Mouse (Mus musculus) erythroblast, embryonic 14.5 days (primary cell): ENCODE measurements around the gene St7. TPM values are rescaled to one million over a fixed set of nuclear protein-coding genes. Genes with fewer than 3 reads are reported as not detected.
"Not testable (repeated sequence)": the region's sequence is repeated elsewhere in the genome, so short reads cannot be mapped to it uniquely, and the experiment has no call there.

Experiments used
- H3K27me3 ChIP-seq: 2 replicates; pipeline ENCODE4 v1.6.1; 2012; ENCODE audit warnings: inconsistent platforms; ENCODE audit not compliant: control insufficient read depth
- H3K36me3 ChIP-seq: 2 replicates; pipeline ENCODE4 v1.6.1; 2012; ENCODE audit warnings: mild to moderate bottlenecking, inconsistent platforms; ENCODE audit not compliant: control insufficient read depth
- H3K4me1 ChIP-seq: 2 replicates; pipeline ENCODE4 v1.6.1; 2012; ENCODE audit warnings: inconsistent platforms; ENCODE audit not compliant: control insufficient read depth
- H3K4me3 ChIP-seq: replicated peaks from 2 replicates; pipeline ENCODE3; 2012; ENCODE audit warnings: moderate library complexity, mild to moderate bottlenecking, inconsistent platforms
- H3K9me3 ChIP-seq: 2 replicates; pipeline ENCODE4 v1.6.1; 2012; ENCODE audit warnings: low read length, inconsistent platforms, mixed read lengths; ENCODE audit not compliant: control insufficient read depth
- GATA1 ChIP-seq: IDR thresholded peaks from 2 replicates; pipeline ENCODE4 v1.6.1; 2012; ENCODE audit warnings: low read length, inconsistent platforms, mixed read lengths
- TAL1 ChIP-seq: IDR thresholded peaks from 3 replicates; pipeline ENCODE4 v1.6.1; 2012; ENCODE audit warnings: low read length, inconsistent platforms, mixed read lengths
- polyA plus RNA-seq: library from polyadenylated mRNA; stranded (reverse); fragments of >175 nt; gene quantifications from 2 replicates; pipeline ENCODE4 v1.2.3, GENCODE M21; 2012

Gene St7
- polyA plus RNA-seq, 1 experiment = 0.85 TPM

GRCm38 (mm10) chr6:17700936-17701612 lies 8.3 kb downstream of the St7 start:
- H3K4me1 ChIP-seq = peaks cover 9% of the 10 kb centered on the region
- no peaks in the 10 kb centered on the region for H3K27me3 ChIP-seq
- no peaks in the 10 kb centered on the region for H3K9me3 ChIP-seq
- peaks cover 15% of the 10 kb centered on the region for H3K36me3 ChIP-seq
- no peak overlapping the region for H3K4me3 ChIP-seq
- no peak for TF ChIP-seq TAL1
- TF ChIP-seq GATA1 = no peak

GRCm38 (mm10) chr6:17704038-17704437 lies 11.3 kb downstream of the St7 start:
- H3K27me3 ChIP-seq, H3K4me1 ChIP-seq, H3K36me3 ChIP-seq, H3K4me3 ChIP-seq, H3K9me3 ChIP-seq: not testable (repeated sequence)

DNA sequence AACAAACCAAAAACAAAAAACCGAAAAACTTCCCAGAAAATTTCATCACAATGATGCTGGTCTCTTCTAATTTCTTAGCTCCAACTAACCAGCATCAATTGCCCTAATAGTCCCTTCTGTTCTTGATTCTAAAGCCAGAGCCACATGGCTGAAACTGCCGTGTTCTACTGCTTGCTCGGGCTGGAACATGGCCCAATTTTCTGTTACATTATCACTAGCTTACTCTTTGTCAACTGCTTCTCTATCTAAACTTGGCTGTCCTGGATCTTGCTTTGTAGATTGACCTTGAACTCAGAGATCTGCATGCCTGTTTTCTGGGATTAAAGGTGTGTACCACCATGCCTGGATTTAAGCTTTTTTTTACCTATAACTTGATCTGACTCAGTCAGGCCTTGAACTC lies 13.2 kb downstream of the St7 start:
- no peak for TF ChIP-seq GATA1
- TF ChIP-seq TAL1 = no peak
- Histone ChIP-seq H3K4me3 (no peak overlapping the region), H3K4me1 (no peaks in the 10 kb centered on the region; the same call in 1 of the 2 replicates), H3K9me3 (no peaks in the 10 kb centered on the region), H3K27me3 (no peaks in the 10 kb centered on the region), H3K36me3 (peaks cover 2% of the 10 kb centered on the region; the same call in 1 of the 2 replicates)

DNA sequence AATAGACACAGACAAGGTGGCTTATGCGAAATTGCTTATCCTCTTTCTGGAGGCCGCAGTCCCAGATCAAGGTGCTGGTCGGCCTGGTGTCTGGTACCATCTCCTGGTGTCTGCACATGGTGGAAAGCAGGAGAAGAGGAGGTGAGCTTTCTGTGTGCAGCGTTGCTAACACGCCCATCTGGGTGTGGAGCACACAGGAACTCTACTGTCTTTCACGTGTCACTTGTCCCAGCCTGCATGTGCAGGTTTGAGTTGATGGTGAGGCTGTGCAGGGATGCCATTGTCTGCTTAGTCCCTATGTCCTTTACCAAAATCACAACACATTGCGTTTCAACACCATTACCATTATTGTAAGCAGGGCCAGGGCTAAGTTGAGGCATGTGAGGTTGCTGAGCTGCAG lies 26.2 kb downstream of the St7 start:
- TF ChIP-seq GATA1 (no peak), TAL1 (no peak)
- no peaks in the 10 kb centered on the region for H3K27me3 ChIP-seq
- no peak overlapping the region for H3K4me3 ChIP-seq
- H3K4me1 ChIP-seq = peaks cover 8% of the 10 kb centered on the region
- H3K9me3 ChIP-seq = no peaks in the 10 kb centered on the region
- H3K36me3 ChIP-seq = no peaks in the 10 kb centered on the region; the same call in 1 of the 2 replicates

DNA sequence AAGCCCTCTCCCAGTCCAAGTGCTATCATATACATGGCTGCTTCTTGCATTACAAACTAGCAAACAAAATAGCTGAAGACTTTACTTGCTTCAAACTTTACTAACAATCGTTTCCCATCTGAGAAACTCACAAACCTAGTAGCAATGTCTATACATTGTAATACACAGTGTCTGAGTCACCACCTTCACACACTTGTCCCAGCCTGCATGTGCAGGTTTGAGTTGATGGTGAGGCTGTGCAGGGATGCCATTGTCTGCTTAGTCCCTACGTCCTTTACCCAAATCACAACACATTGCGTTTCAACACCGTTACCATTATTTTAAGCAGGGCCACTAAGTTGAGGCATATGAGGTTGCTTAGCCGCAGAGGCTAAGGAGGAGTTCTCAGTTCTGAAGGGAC lies 26.7 kb downstream of the St7 start:
- no peak for TF ChIP-seq GATA1
- no peak for TF ChIP-seq TAL1
- H3K4me3 ChIP-seq = no peak overlapping the region

GRCm38 (mm10) chr6:17720022-17720421 lies 27.3 kb downstream of the St7 start:
- Histone ChIP-seq H3K4me3 (no peak overlapping the region), H3K27me3 (no peaks in the 10 kb centered on the region), H3K4me1 (peaks cover 17% of the 10 kb centered on the region), H3K9me3 (no peaks in the 10 kb centered on the region), H3K36me3 (no peaks in the 10 kb centered on the region; the same call in 1 of the 2 replicates)
- TF ChIP-seq TAL1 = no peak
- no peak for TF ChIP-seq GATA1

More for the DNA sequence above, 26.7 kb downstream of the St7 start:
- no peaks in the 10 kb centered on the region for H3K9me3 ChIP-seq
- H3K36me3 ChIP-seq = no peaks in the 10 kb centered on the region; the same call in 1 of the 2 replicates
- H3K27me3 ChIP-seq = no peaks in the 10 kb centered on the region
- H3K4me1 ChIP-seq = peaks cover 13% of the 10 kb centered on the region

- Histone ChIP-seq H3K9me3 (no peaks in the 10 kb centered on the region), H3K36me3 (no peaks in the 10 kb centered on the region; the same call in 1 of the 2 replicates), H3K27me3 (no peaks in the 10 kb centered on the region), H3K4me1 (peaks cover 32% of the 10 kb centered on the region), H3K4me3 (no peak overlapping the region)
- no peak for TF ChIP-seq GATA1
- TF ChIP-seq TAL1 = no peak
These were observed 29.0 kb downstream of the St7 start for GRCm38 (mm10) chr6:17721706-17722105.

- no peaks in the 10 kb centered on the region; the same call in 1 of the 2 replicates for H3K36me3 ChIP-seq
- no peaks in the 10 kb centered on the region for H3K9me3 ChIP-seq
- peaks cover 54% of the 10 kb centered on the region for H3K4me1 ChIP-seq
- H3K27me3 ChIP-seq = no peaks in the 10 kb centered on the region
- no peak overlapping the region for H3K4me3 ChIP-seq
- TF ChIP-seq TAL1 (no peak), GATA1 (no peak)
These were observed 33.2 kb downstream of the St7 start for GRCm38 (mm10) chr6:17725841-17726460.

GRCm38 (mm10) chr6:17727241-17727640 lies 34.5 kb downstream of the St7 start:
- Histone ChIP-seq H3K36me3 (no peaks in the 10 kb centered on the region; the same call in 1 of the 2 replicates), H3K9me3 (no peaks in the 10 kb centered on the region), H3K4me3 (no peak overlapping the region), H3K27me3 (no peaks in the 10 kb centered on the region), H3K4me1 (peaks cover 59% of the 10 kb centered on the region)
- TF ChIP-seq TAL1 (no peak), GATA1 (peak; percentile 88)
